Mouse (Mus musculus): ENCODE data around the gene Ptp4a2.

- TF ChIP-seq CTCF (IDR thresholded peaks at IDR 0.05; ENCODE audit: low read depth) (no peak), EP300 (IDR thresholded peaks at IDR 0.05; ENCODE audit: low read depth) (no peak)
Observed at GRCm38 (mm10) chr4:129853053-129853452, 42.0 kb downstream of the Ptp4a2 start.
